Mouse (Mus musculus) mouse trophoblast stem cell (cell line): ENCODE data around the gene Dhx38.

ENCODE experiments used
- in situ Hi-C, 2 experiments: fragments of 300-500 bp; cut with MseI, MboI; formaldehyde crosslinking; loops; 2 replicates in 1 of 2; 3 replicates in 1 of 2; pipeline ENCODE4 v1.15.1; 2025

The Dhx38 gene

GRCm38 (mm10) chr8:109565498-109566333, at the start of gene Dhx38, which contains the start of gene Txnl4b:
Gene Dhx38, minus strand, starts transcription at chr8:109565861.
Gene Txnl4b, plus strand, starts transcription at chr8:109565892.
- in situ Hi-C loops = no loop called here

GRCm38 (mm10) chr8:109614243-109615210, 48.9 kb upstream of the Dhx38 start, which contains the start of gene Pkd1l3:
Gene Pkd1l3, plus strand, starts transcription at chr8:109614517.
- in situ Hi-C loops = no loop called here

- in situ Hi-C loops = no loop called here
Observed at GRCm38 (mm10) chr8:109609153-109609502, 43.5 kb upstream of the Dhx38 start.

GRCm38 (mm10) chr8:109608271-109609152, 42.9 kb upstream of the Dhx38 start, which contains the start of gene Dhodh:
Gene Dhodh, minus strand, starts transcription at chr8:109608673.
- in situ Hi-C loops = no loop called here

- in situ Hi-C loops = no loop called here
Observed at GRCm38 (mm10) chr8:109607650-109608049, 42.0 kb upstream of the Dhx38 start.

GRCm38 (mm10) chr8:109606725-109607124, 41.1 kb upstream of the Dhx38 start:
- in situ Hi-C loops = no loop called here

GRCm38 (mm10) chr8:109595854-109596253, 30.2 kb upstream of the Dhx38 start:
- in situ Hi-C loops = no loop called here

- in situ Hi-C loops = no loop called here
Observed at GRCm38 (mm10) chr8:109593117-109593788, 27.6 kb upstream of the Dhx38 start.

GRCm38 (mm10) chr8:109592164-109592563, 26.5 kb upstream of the Dhx38 start:
- in situ Hi-C loops = no loop called here

GRCm38 (mm10) chr8:109591367-109591766, 25.7 kb upstream of the Dhx38 start:
- in situ Hi-C loops = no loop called here

- in situ Hi-C loops = no loop called here
Observed at GRCm38 (mm10) chr8:109590901-109591300, 25.2 kb upstream of the Dhx38 start.

- in situ Hi-C loops = no loop called here
Observed at GRCm38 (mm10) chr8:109586972-109587504, 21.4 kb upstream of the Dhx38 start.

- in situ Hi-C loops = no loop called here
Observed at GRCm38 (mm10) chr8:109585652-109586051, 20.0 kb upstream of the Dhx38 start.

GRCm38 (mm10) chr8:109584830-109585229, 19.2 kb upstream of the Dhx38 start:
- in situ Hi-C loops = no loop called here

- in situ Hi-C loops = no loop called here
Observed at GRCm38 (mm10) chr8:109584293-109584692, 18.6 kb upstream of the Dhx38 start.

GRCm38 (mm10) chr8:109578900-109579301, 13.2 kb upstream of the Dhx38 start, which contains the start of gene Hp:
Gene Hp, minus strand, starts transcription at chr8:109579172.
- in situ Hi-C loops = no loop called here

GRCm38 (mm10) chr8:109576311-109576710, 10.7 kb upstream of the Dhx38 start:
- in situ Hi-C loops = no loop called here

GRCm38 (mm10) chr8:109571139-109571538, 5.5 kb upstream of the Dhx38 start:
- in situ Hi-C loops = no loop called here

GRCm38 (mm10) chr8:109564766-109565165, 895 bp downstream of the Dhx38 start:
- in situ Hi-C loops = no loop called here

GRCm38 (mm10) chr8:109563881-109564280, 1.8 kb downstream of the Dhx38 start:
- in situ Hi-C loops = no loop called here
